8 mouse cellular contexts compared by ENCODE assay signal in the genomic region with DNA sequence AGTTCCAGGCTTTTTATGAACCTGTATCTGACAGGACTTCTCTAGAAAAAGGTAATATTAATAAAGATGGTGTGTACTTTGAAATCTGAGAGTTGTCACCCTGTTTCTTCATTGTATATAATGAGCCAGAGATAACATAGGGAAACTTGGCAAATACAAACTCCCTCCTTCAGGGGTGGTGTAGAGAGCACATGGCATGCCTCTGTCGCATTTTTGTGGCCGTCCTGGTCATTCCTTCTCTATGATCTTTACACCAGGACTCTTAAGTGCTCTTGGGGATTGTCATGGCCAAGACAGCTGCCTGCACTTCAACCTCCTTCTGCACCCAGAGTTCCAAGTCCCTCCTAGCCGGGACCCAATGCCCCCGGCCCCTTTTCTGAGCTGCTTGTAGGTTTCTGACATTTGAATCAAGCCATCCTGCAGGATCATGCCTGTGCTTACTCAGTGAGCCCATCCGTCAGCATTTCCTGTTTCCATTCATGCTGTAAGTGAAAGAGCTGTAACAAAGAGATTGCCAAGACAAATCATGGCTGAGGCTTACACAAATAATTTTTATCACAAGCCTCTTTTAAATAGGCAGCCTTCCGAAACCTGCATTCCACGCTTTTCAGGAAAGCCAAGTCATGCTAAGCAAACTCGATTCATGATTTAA.
DNase-seq lines count a peak whose midpoint lies in the region; ATAC-seq and TF ChIP-seq lines count a peak whose summit lies in the region.

No protein-coding gene starts in this region.

- intact Hi-C loops in heart, postnatal 25 days (cut with DNase I) = loop anchor here (2.0 kb wide), 1 partner anchor 256 kb away; no protein-coding TSS in a partner anchor

- ATAC-seq in inflammation-experienced regulatory T-cells, adult 6 months = peak; percentile 51

- TF ChIP-seq POLR2A in brain, embryonic 14.5 days (IDR thresholded peaks at IDR 0.05; ENCODE audit: borderline replicate concordance, extremely low read depth, insufficient read depth, insufficient read length, poor library complexity, severe bottlenecking) = no peak

- no peak for TF ChIP-seq CTCF in brain, embryonic 14.5 days (IDR thresholded peaks at IDR 0.05; ENCODE audit: borderline replicate concordance, extremely low read depth, insufficient read depth, insufficient read length)

- peak; percentile 95 for DNase-seq in heart, adult 11 months
- no peak for DNase-seq in heart, postnatal 25 days (ENCODE audit: low spot score)
- DNase-seq in brain, embryonic 14.5 days (ENCODE audit: low read depth) = peak; percentile 32
- peak; percentile 73 for DNase-seq in lung, postnatal 36 days
- DNase-seq in right cerebral cortex, postnatal 36 days (ENCODE audit: low spot score in 2 of 2) = no peak
- no peak for DNase-seq in cerebellum, postnatal 10 days
- DNase-seq in thymus, postnatal 4 days = no peak

Comparison
In these comparisons a context has a peak if more than half of its experiments do, and no peak if none do; other contexts are left out.
1. DNase-seq: peak in heart, adult 11 months (single experiment), brain, embryonic 14.5 days (single experiment) and lung, postnatal 36 days (single experiment); none in heart, postnatal 25 days (single experiment), right cerebral cortex, postnatal 36 days (0 of 2), cerebellum, postnatal 10 days (0 of 2) and thymus, postnatal 4 days (single experiment).